ENCODE assay signal across 8 mouse cellular contexts in genomic region chr1:180283813-180284768, GRCm38 (mm10). TPM values are rescaled to one million over a fixed set of nuclear protein-coding genes. Genes with fewer than 3 reads are reported as not detected.
DNase-seq lines count a peak whose midpoint lies in the region; ATAC-seq lines count a peak whose summit lies in the region.

No protein-coding gene starts in this region.

- ATAC-seq in frontal cortex, adult (ENCODE audit: low TSS enrichment) = peak; percentile 65; the same call in 1 of the 2 replicates
- ATAC-seq in forebrain, embryonic 15.5 days (replicated peaks) = 0 out of 2 replicates have a peak, but pooled peaks have one; percentile 51
- no peak for ATAC-seq in liver, embryonic 12.5 days

- H3K27ac ChIP-seq in forebrain, embryonic 15.5 days (replicated peaks) = no peak overlapping the region
- H3K27ac ChIP-seq in liver, embryonic 12.5 days = no peak overlapping the region

- WGBS in forebrain, embryonic 15.5 days = 21% methylated on average over 16 of the region's 16 CpGs
- WGBS in liver, embryonic 12.5 days (ENCODE audit: insufficient replicate concordance) = 31% methylated on average over 16 of the region's 16 CpGs

- H3K4me1 ChIP-seq in forebrain, embryonic 15.5 days = peaks cover 8% of the 10 kb centered on the region; the same call in 1 of the 2 replicates
- H3K4me1 ChIP-seq in liver, embryonic 12.5 days = peaks cover 32% of the 10 kb centered on the region

- no peaks in the 10 kb centered on the region for H3K36me3 ChIP-seq in forebrain, embryonic 15.5 days
- H3K36me3 ChIP-seq in liver, embryonic 12.5 days = no peaks in the 10 kb centered on the region

- no peak overlapping the region for H3K9ac ChIP-seq in forebrain, embryonic 15.5 days (replicated peaks)
- H3K9ac ChIP-seq in liver, embryonic 12.5 days = no peak overlapping the region

- no peak overlapping the region for H3K4me2 ChIP-seq in forebrain, embryonic 15.5 days (replicated peaks)
- H3K4me2 ChIP-seq in liver, embryonic 12.5 days = no peak overlapping the region

- no peaks in the 10 kb centered on the region for H3K27me3 ChIP-seq in forebrain, embryonic 15.5 days
- peaks cover 19% of the 10 kb centered on the region for H3K27me3 ChIP-seq in liver, embryonic 12.5 days (replicated peaks)

- H3K9me3 ChIP-seq in forebrain, embryonic 15.5 days = no peaks in the 10 kb centered on the region
- no peaks in the 10 kb centered on the region for H3K9me3 ChIP-seq in liver, embryonic 12.5 days (replicated peaks)

- no peak for DNase-seq in frontal cortex, postnatal 25 days (ENCODE audit: low spot score in 2 of 2)
- DNase-seq in R1 (ENCODE audit: low read depth, low spot score) = peak; percentile 89
- peak; percentile 66 for DNase-seq in kidney, postnatal 10 days
- peak; percentile 58 for DNase-seq in retina, embryonic 14.5 days (ENCODE audit: low spot score)
- no peak for DNase-seq in cerebellum, adult 18-20 months

- H3K4me3 ChIP-seq in forebrain, embryonic 15.5 days = no peak overlapping the region
- no peak overlapping the region for H3K4me3 ChIP-seq in liver, embryonic 12.5 days

RNA-seq across cellular contexts. Expression of gene Psen2, which starts 20.9 kb away (rescaled TPM):
- 9.9 and 13.8 TPM in 2 replicates for polyA plus RNA-seq in forebrain, embryonic 15.5 days (2015; fragmentation: Nextera tagmentation; extraction: Ambion mirVana)
- polyA plus RNA-seq in liver, embryonic 12.5 days (2016; fragmentation: Nextera tagmentation; extraction: Ambion mirVana) = 20.9 and 21.3 TPM in 2 replicates

RNA-seq across cellular contexts. Expression of gene Itpkb, which starts 46.2 kb away (rescaled TPM):
- polyA plus RNA-seq in forebrain, embryonic 15.5 days (2015; fragmentation: Nextera tagmentation; extraction: Ambion mirVana) = 2.3 and 2.4 TPM in 2 replicates
- polyA plus RNA-seq in liver, embryonic 12.5 days (2016; fragmentation: Nextera tagmentation; extraction: Ambion mirVana) = 4.0 and 4.3 TPM in 2 replicates

Comparison
In these comparisons a context has a peak if more than half of its experiments do, and no peak if none do; other contexts are left out.
1. DNase-seq: peak in R1 (single experiment), kidney, postnatal 10 days (single experiment) and retina, embryonic 14.5 days (single experiment); none in frontal cortex, postnatal 25 days (0 of 2) and cerebellum, adult 18-20 months (0 of 2).